Mouse (Mus musculus) limb, embryonic 15.5 days (tissue): ENCODE results near the gene Gtf3c1. TPM values are rescaled to one million over a fixed set of nuclear protein-coding genes. Genes with fewer than 3 reads are reported as not detected.

Experiments
- ATAC-seq: fragments of 200-750 bp; cut with Nextera tagmentation; 2 replicates; pipeline ENCODE4 v1.8.0; 2017; ENCODE audit warnings: low read depth, moderate TSS enrichment; ENCODE audit not compliant: insufficient number of reproducible peaks, low FRiP score, low TSS enrichment
- H3K27ac ChIP-seq: fragments of 300-500 bp; sonication (generic); 2 replicates; pipeline ENCODE4 v1.5.1; 2015; ENCODE audit warnings: moderate library complexity, mild to moderate bottlenecking, inconsistent platforms
- H3K27me3 ChIP-seq: fragments of 300-500 bp; sonication (generic); 2 replicates; pipeline ENCODE4 v1.6.1; 2015; ENCODE audit warnings: inconsistent platforms
- H3K36me3 ChIP-seq: fragments of 300-500 bp; sonication (generic); 2 replicates; pipeline ENCODE4 v1.6.1; 2015; ENCODE audit warnings: inconsistent platforms
- H3K4me1 ChIP-seq: fragments of 300-500 bp; sonication (generic); 2 replicates; pipeline ENCODE4 v1.6.1; 2015; ENCODE audit warnings: inconsistent platforms
- H3K4me2 ChIP-seq: fragments of 300-500 bp; sonication (generic); 2 replicates; pipeline ENCODE4 v1.6.1; 2015; ENCODE audit warnings: mild to moderate bottlenecking, inconsistent platforms
- H3K4me3 ChIP-seq: fragments of 300-500 bp; sonication (generic); 2 replicates; pipeline ENCODE4 v1.5.1; 2015; ENCODE audit warnings: mild to moderate bottlenecking, inconsistent platforms
- H3K9ac ChIP-seq: fragments of 300-500 bp; sonication (generic); 2 replicates; pipeline ENCODE4 v1.6.1; 2015; ENCODE audit warnings: inconsistent platforms
- H3K9me3 ChIP-seq: fragments of 300-500 bp; sonication (generic); 2 replicates; pipeline ENCODE4 v1.6.1; 2016; ENCODE audit warnings: inconsistent platforms
- WGBS: fragments of 180-500 bp; shearing (Covaris S2); methylation state at CpG from one replicate; pipeline ENCODE4 v1.1.7; 2015; 5-methylcytosine and 5-hydroxymethylcytosine counted together
- polyA plus RNA-seq: library from polyadenylated mRNA; unstranded; fragments of >200 nt; fragmentation: Nextera tagmentation; extraction: Ambion mirVana; gene quantifications from 2 replicates; pipeline ENCODE4 v1.2.1, GENCODE M21; 2015

The Gtf3c1 gene
- polyA plus RNA-seq, 1 experiment from 2014 or later = 26.0 TPM

DNA sequence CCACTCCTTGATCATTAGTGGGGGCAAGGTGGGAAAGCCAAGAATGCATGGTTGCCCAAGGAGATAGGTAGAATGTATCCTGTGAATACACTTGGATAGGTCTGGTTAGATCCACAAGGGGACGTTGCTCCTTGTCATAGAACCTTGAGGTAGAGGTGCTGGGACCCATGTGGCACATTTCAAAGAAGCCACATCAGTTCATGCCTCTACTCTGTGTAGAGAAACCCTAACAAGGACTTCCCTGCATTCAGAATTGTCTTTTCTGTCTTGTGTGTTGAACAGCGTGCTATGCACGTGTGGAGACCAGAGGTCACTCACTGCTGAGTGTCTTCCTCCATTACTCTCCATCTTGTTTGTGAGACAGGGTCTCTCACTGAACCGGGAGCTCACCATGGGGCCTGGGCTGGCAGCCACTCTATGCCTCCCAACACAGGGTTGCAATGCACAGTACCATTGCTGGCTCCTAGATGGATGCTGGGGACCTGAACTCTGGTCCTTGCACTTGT lies 99.3 kb downstream of the Gtf3c1 start:
- Histone ChIP-seq H3K9me3 (no peaks in the 10 kb centered on the region), H3K4me3 (no peak overlapping the region), H3K9ac (no peak overlapping the region), H3K4me2 (no peak overlapping the region), H3K27ac (no peak overlapping the region), H3K27me3 (no peaks in the 10 kb centered on the region), H3K4me1 (no peaks in the 10 kb centered on the region), H3K36me3 (no peaks in the 10 kb centered on the region)
- 82% methylated on average over 4 of the region's 4 CpGs for WGBS
- no peak for ATAC-seq

DNA sequence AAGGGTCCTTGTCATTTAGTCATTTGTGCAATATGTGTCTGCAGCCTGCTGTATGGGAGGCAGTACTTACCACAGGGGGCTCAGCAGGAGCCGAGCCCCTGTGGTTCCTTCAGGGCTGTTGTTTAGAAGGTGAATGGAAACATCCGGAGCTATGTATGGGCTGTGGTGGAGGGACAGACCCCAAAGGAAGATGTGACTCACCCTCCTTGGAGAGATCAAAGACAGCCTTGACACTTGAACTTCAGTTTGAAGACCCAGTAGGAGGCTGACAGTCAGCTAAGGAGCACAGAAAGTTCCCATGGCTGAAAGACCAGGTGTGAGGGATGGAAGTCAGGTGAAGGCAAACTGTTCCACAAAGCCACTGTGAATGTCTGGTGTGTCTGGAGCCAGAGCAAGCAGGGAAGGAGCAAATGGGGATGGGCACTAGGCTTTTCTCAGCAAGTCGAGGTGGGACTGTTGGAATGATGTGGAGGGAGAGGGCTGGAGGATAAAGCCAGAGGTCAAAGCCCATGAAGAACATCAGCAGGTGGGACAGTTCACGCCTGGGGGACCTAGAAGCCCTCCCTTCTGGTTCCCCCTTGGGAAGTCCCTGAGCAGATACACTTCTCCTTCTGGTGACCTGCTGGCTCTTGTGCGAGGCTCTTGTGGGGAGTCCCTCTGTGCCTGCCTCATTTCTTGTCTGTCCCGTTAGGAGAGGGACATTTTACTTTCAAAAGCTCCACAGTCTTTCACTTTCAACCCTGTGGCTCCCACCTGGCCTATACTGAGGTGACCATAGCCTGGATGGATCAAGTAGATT lies 100.0 kb downstream of the Gtf3c1 start:
- WGBS = 56% methylated on average over 6 of the region's 6 CpGs
- no peak overlapping the region for H3K4me2 ChIP-seq
- no peak overlapping the region for H3K4me3 ChIP-seq
- H3K4me1 ChIP-seq = no peaks in the 10 kb centered on the region
- no peaks in the 10 kb centered on the region for H3K9me3 ChIP-seq
- no peak overlapping the region for H3K9ac ChIP-seq
- no peak overlapping the region for H3K27ac ChIP-seq
- no peaks in the 10 kb centered on the region for H3K27me3 ChIP-seq
- ATAC-seq = no peak
- H3K36me3 ChIP-seq = no peaks in the 10 kb centered on the region

DNA sequence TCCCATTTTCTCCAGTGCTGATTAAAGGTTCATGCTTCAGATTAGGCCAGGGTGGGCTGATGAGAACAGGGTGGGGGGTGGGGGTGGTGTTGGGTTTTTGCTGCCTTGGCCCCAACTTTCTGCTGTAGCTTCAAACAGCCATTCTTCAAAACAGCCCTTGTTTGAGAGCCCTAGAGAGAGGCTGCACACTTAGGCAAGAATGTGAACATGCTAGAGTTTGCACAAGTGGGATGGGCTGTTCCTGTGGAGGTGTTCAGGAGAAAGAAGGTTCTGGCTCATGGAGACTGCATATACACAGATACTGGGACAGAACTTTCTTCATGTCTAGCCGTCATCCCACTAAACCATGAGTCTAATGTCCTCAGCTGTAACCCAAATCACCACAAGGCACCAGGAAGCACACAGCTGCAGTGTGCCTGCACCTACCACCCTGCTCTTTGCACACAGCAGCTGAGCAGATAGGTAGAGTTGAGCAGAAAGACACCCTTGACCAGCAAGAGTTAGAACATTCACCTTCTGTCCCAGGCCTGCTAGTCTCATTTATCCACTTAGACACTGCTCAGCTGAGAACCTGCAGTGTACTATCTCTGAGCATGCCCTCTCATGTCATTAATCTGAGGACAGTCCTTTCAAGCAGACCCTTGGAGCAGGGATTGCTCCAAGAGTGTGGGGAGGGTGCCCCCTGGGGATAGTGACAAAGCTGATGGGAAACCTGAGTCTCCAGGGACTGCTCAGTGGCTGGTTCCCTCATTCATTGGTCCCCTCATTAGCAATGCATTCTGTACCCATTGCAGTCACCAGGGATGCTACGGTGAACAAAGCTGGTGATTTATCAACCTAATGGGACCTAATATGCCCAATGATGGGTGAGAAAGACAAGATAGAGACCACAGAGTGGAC lies 101.1 kb downstream of the Gtf3c1 start:
- H3K4me1 ChIP-seq = no peaks in the 10 kb centered on the region
- no peak overlapping the region for H3K4me2 ChIP-seq
- no peak overlapping the region for H3K9ac ChIP-seq
- no peak overlapping the region for H3K27ac ChIP-seq
- no peaks in the 10 kb centered on the region for H3K9me3 ChIP-seq
- H3K4me3 ChIP-seq = no peak overlapping the region
- H3K36me3 ChIP-seq = no peaks in the 10 kb centered on the region
- ATAC-seq = no peak
- no peaks in the 10 kb centered on the region for H3K27me3 ChIP-seq
- WGBS = 82% methylated on average over 2 of the region's 2 CpGs

DNA sequence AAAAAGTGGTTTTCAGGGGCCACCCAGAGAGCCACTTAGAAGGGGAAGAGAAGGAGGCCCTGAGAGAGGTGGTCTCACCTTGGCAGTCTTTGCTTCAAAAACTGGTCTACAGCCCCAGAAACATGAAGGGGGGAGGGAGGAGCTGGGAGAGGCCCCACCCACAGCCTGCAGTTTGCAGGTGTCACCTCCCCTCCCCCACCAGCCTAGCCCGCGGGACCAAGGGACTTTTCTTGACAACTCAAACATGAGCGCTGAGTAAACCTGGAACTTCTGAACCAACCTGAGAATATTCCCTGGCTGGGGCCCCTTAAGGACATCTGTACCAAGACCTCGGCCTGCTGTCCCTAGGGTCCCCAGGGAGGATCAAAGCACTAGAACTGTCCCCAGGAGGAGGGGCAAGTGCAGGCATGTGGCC lies 101.8 kb downstream of the Gtf3c1 start:
- H3K4me1 ChIP-seq = no peaks in the 10 kb centered on the region
- no peak overlapping the region for H3K9ac ChIP-seq
- no peaks in the 10 kb centered on the region for H3K9me3 ChIP-seq
- H3K27me3 ChIP-seq = no peaks in the 10 kb centered on the region
- H3K4me3 ChIP-seq = no peak overlapping the region
- no peak overlapping the region for H3K4me2 ChIP-seq
- H3K36me3 ChIP-seq = no peaks in the 10 kb centered on the region
- H3K27ac ChIP-seq = no peak overlapping the region
- WGBS = 56% methylated on average over 4 of the region's 4 CpGs
- no peak for ATAC-seq

DNA sequence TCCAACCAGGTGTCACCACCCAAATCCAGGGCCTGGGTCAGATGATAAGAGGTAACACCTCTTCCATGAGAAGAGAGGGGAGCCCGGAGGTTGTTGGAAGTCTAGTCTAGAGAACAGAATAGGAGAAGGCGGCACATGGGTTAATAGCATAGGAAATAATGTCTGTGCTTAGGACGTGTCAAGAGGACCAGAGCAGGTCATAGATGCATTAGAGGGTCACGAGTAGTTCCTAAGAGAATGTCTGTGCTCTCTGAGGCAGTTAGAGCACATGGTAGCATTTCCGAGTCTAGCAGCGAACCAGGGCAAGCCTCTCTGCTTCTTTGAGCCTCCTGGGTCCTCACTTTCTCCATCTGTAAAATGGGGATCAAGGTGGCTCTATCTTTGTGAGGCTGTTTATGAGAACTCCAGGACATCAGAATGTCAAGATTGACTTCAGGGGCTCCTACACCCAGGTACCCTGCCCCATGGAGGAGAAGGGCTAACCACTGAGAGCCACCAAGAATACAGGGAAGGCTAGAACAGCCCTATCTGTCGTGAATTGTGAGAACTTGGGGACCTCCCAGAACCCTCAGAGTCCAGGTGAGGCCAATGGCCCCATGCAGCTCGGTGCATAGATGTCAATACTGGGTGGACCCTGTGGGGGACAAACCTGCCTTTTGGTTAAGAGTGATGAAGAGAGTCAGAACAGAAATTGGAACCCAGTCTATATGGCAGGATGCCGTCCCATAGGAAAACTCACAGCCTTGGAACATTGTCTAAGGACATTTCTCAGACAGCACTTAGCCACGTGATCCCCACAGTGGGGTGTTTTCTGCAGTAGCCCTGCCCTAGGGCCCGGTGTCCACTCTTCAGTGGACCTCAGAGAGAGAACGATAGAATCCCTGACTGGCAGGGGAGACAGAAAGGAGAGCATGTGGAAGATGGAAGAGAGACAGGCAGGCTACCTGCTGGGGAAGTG lies 102.9 kb downstream of the Gtf3c1 start:
- WGBS = 80% methylated on average over 12 of the region's 12 CpGs
- no peak for ATAC-seq
- H3K9me3 ChIP-seq = no peaks in the 10 kb centered on the region
- no peaks in the 10 kb centered on the region for H3K4me1 ChIP-seq
- H3K4me3 ChIP-seq = no peak overlapping the region
- no peaks in the 10 kb centered on the region for H3K27me3 ChIP-seq
- no peak overlapping the region for H3K4me2 ChIP-seq
- no peak overlapping the region for H3K9ac ChIP-seq
- no peaks in the 10 kb centered on the region for H3K36me3 ChIP-seq
- no peak overlapping the region for H3K27ac ChIP-seq

DNA sequence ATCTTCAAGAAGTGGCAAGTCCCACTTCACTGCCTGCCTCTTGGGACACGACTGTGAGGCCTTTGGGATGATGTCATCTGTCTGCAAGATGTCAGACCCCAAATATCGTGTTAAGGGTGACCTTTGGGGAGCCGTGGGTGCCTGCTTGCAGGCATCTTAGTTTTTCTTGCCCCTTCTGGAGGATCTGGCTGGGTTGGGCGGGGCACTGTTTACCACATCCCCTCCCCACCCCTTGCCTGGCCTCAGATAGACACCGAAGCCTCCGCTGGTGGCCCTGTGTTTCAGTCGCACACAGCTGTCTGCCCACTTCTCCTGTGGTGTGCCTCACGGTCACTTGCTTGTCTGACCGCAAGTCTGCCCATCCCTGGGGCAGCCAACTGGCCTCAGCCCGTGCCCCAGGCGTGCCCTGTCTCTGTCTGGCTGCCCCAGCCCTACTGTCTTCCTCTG lies 104.4 kb downstream of the Gtf3c1 start, which contains the start of gene Il21r:
Gene Il21r, plus strand, starts transcription at position 245 of the 447 bp plus-strand sequence.
- Histone ChIP-seq H3K27me3 (no peaks in the 10 kb centered on the region), H3K9ac (no peak within 1 kb of the TSS), H3K4me2 (no peak within 1 kb of the TSS), H3K27ac (no peak within 1 kb of the TSS), H3K4me1 (no peaks in the 10 kb centered on the region), H3K4me3 (no peak within 1 kb of the TSS), H3K9me3 (no peaks in the 10 kb centered on the region), H3K36me3 (no peaks in the 10 kb centered on the region)
- 68% methylated on average over 11 of the region's 11 CpGs for WGBS
- ATAC-seq = no peak

DNA sequence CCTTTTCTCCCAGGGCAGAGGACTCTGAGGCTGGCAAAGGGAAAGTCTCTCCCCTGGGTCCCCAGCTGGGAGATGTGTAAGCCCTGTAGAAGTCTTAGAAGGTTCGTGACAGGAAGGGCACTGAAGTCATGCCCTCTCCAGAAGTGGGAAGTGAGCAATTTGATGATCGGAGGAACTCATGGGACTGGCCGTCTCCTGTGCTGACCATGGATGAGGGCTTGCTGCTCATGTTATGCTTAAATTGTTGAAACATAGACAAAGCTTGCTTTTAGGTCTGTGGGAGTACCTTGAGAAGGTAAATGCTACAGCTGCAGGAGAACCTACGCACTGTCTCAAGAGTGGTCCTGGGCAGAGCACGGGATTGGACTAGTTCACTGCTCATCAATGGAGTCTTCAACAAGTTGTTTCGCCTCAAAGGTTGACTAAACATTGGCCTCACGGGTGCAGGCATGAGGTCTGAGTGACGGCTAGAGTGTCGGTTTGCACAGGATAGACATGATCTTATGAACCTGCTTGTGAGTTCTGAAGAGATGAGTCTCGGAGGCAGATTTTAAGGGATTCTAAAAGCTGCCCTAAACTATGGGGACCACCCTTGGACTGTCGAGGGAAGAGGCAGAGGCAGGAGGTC lies 105.6 kb downstream of the Gtf3c1 start:
- no peaks in the 10 kb centered on the region for H3K4me1 ChIP-seq
- no peaks in the 10 kb centered on the region for H3K36me3 ChIP-seq
- ATAC-seq = no peak
- WGBS = 71% methylated on average over 11 of the region's 11 CpGs
- no peak overlapping the region for H3K4me3 ChIP-seq
- no peaks in the 10 kb centered on the region for H3K9me3 ChIP-seq
- no peak overlapping the region for H3K9ac ChIP-seq
- no peaks in the 10 kb centered on the region for H3K27me3 ChIP-seq
- H3K27ac ChIP-seq = no peak overlapping the region
- H3K4me2 ChIP-seq = no peak overlapping the region

DNA sequence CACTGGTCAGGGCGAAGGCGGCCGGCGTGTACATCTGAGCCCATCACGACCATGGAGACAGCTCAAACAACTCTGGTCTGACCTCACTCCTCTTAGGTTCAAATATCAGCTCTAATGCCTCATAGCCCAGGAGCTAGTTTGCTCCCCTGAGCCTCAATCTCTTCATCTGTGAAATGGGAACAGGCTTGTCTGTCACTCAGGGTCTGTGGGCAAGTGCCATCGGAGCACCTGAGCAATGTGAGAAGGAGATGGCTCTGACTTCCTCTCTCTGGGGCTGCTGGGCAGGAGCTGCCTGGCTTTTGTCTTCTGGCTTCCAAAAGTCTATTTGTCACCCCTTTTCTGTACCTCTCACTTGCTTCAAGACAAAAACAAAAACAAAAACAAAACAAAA lies 106.3 kb downstream of the Gtf3c1 start:
- no peak for ATAC-seq
- H3K4me3 ChIP-seq = no peak overlapping the region
- H3K27ac ChIP-seq = no peak overlapping the region
- no peak overlapping the region for H3K4me2 ChIP-seq
- no peaks in the 10 kb centered on the region for H3K27me3 ChIP-seq
- 87% methylated on average over 6 of the region's 6 CpGs for WGBS
- no peak overlapping the region for H3K9ac ChIP-seq
- H3K36me3 ChIP-seq = no peaks in the 10 kb centered on the region
- H3K4me1 ChIP-seq = no peaks in the 10 kb centered on the region
- no peaks in the 10 kb centered on the region for H3K9me3 ChIP-seq

DNA sequence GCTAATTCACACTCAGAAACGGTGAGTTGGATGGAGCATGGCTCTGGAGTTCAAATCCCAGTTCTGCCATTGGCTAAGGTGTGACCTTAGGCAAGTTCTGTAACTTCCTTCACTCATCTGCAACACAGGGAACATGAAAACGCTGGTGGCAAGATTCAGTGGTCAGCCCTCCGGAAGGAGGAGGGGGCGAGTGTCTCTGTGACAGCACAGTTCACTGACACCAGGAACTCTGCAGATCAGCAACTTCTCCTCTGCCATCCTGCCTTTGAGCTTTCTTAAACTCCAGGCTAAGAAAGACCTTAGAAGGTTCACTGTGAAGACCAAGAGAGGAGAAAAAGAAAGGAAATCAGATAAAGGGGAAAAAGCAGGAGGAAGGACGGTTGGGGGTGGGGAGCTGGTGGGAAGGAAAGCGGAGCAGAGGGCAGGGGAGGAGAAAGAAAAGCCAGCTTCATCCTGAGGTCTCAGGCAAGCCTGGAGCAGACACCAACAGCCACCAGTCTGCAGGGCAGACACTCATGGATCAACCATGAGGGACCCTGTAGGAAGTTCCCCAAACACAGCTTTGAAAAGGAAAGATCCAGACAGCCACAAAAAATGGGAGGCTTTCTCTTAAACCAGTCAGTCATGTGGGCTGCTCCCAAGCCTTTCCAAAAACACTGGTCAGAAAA lies 106.8 kb downstream of the Gtf3c1 start:
- H3K9ac ChIP-seq = no peak overlapping the region
- H3K27me3 ChIP-seq = no peaks in the 10 kb centered on the region
- no peak overlapping the region for H3K4me3 ChIP-seq
- no peaks in the 10 kb centered on the region for H3K9me3 ChIP-seq
- H3K4me1 ChIP-seq = no peaks in the 10 kb centered on the region
- no peak overlapping the region for H3K27ac ChIP-seq
- ATAC-seq = no peak
- no peaks in the 10 kb centered on the region for H3K36me3 ChIP-seq
- H3K4me2 ChIP-seq = no peak overlapping the region
- 33% methylated on average over 6 of the region's 6 CpGs for WGBS

DNA sequence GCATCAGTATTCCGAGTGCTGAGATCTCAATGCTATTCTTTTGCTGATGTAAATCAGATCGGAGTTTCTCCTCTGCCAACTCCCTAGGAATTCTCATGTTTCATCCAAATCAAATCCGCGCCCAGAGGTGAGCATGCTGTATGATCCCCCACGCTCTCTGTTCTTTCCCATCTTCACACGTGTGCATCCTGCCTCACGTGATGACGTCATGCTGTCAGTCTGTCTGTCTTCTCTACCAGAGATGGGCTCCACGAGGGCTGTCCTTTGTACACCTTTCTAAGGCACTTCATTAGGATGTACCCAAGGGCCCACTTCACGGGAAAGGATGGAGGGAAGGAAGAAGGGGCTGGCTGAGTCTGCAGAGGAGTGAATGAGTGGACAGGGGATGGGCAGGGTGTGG lies 107.4 kb downstream of the Gtf3c1 start:
- H3K4me1 ChIP-seq = no peaks in the 10 kb centered on the region
- no peaks in the 10 kb centered on the region for H3K27me3 ChIP-seq
- H3K27ac ChIP-seq = no peak overlapping the region
- no peak for ATAC-seq
- no peak overlapping the region for H3K4me3 ChIP-seq
- H3K9me3 ChIP-seq = no peaks in the 10 kb centered on the region
- H3K9ac ChIP-seq = no peak overlapping the region
- H3K4me2 ChIP-seq = no peak overlapping the region
- 74% methylated on average over 10 of the region's 10 CpGs for WGBS
- no peaks in the 10 kb centered on the region for H3K36me3 ChIP-seq
